Mouse (Mus musculus) myocyte (in vitro differentiated cells): ENCODE data around the gene Gm5114.
"Not testable (repeated sequence)": the region's sequence is repeated elsewhere in the genome, so short reads cannot be mapped to it uniquely, and the experiment has no call there.

ENCODE experiments used
- E2F4 ChIP-seq: IDR thresholded peaks from one replicate; pipeline ENCODE4 v1.6.1; 2011; ENCODE audit warnings: mild to moderate bottlenecking, control low read depth, moderate library complexity; ENCODE audit not compliant: insufficient read depth
- MAX ChIP-seq: IDR thresholded peaks from one replicate; pipeline ENCODE4 v1.6.1; 2011; ENCODE audit warnings: low read depth, mild to moderate bottlenecking, control low read depth
- MYOD1 ChIP-seq, 3 experiments: IDR thresholded peaks; one replicate each; pipeline ENCODE4 v1.6.1; 2011; ENCODE audit warnings: control low read depth in 2 of 3, low read depth in 2 of 3, mild to moderate bottlenecking in 2 of 3, moderate library complexity in 1 of 3; ENCODE audit not compliant: insufficient read length in 2 of 3, control insufficient read depth in 1 of 3
- MYOG ChIP-seq, 3 experiments: IDR thresholded peaks; one replicate each; pipeline ENCODE4 v1.6.1; 2011; ENCODE audit warnings: control low read depth in 2 of 3, low read depth in 2 of 3, mild to moderate bottlenecking in 2 of 3; ENCODE audit not compliant: insufficient read length in 2 of 3, control insufficient read depth in 1 of 3, insufficient read depth in 1 of 3
- POLR2A ChIP-seq: IDR thresholded peaks from one replicate; pipeline ENCODE4 v1.6.1; 2011; ENCODE audit warnings: low read depth, mild to moderate bottlenecking, control low read depth, moderate library complexity; ENCODE audit not compliant: insufficient read length
- POLR2AphosphoS2 ChIP-seq: IDR thresholded peaks from one replicate; pipeline ENCODE4 v1.6.1; 2011; ENCODE audit warnings: low read depth, control low read depth; ENCODE audit not compliant: insufficient read length
- REST ChIP-seq: IDR thresholded peaks from one replicate; pipeline ENCODE4 v1.6.1; 2011; ENCODE audit warnings: mild to moderate bottlenecking, control low read depth, moderate library complexity; ENCODE audit not compliant: insufficient read depth, insufficient read length
- SRF ChIP-seq: IDR thresholded peaks from one replicate; pipeline ENCODE4 v1.6.1; 2011; ENCODE audit warnings: low read depth; ENCODE audit not compliant: control insufficient read depth, insufficient read length
- TCF12 ChIP-seq: IDR thresholded peaks from one replicate; pipeline ENCODE4 v1.6.1; 2011; ENCODE audit warnings: mild to moderate bottlenecking, control low read depth; ENCODE audit not compliant: poor library complexity, insufficient read depth, severe bottlenecking
- TCF3 ChIP-seq: IDR thresholded peaks from one replicate; pipeline ENCODE4 v1.6.1; 2011; ENCODE audit warnings: low read depth, control low read depth; ENCODE audit not compliant: insufficient read length
- USF1 ChIP-seq: IDR thresholded peaks from one replicate; pipeline ENCODE4 v1.6.1; 2011; ENCODE audit warnings: low read depth, mild to moderate bottlenecking, control low read depth, moderate library complexity

DNA sequence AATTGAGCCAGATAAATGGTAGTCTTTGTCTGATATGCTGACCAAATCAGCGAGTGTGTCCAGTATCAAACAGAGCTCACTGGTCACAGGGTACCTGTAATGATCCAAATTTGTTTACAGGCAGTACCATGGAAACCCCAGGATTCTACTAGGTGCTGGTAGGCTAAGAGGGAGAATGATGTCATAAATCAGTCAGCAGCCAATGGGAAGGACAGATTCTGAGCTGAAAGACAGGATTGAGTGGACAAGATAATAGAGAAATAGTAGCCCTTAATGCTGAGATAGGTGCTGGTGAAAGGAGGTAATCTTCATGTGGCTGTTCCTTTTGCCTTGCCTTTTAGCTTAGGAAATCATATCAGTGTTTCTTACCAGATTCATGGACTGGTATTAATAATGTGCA lies at the start of gene Gm5114:
- not testable (repeated sequence) for TF ChIP-seq E2F4; POLR2A; TCF3; POLR2AphosphoS2; USF1; MYOG (IDR thresholded peaks at IDR 0.05; ENCODE audit: control insufficient read depth in 1 of 3, insufficient read depth in 1 of 3, insufficient read length in 2 of 3, low read depth in 2 of 3); MAX; TCF12; MYOD1 (IDR thresholded peaks at IDR 0.05; ENCODE audit: control insufficient read depth in 1 of 3, insufficient read length in 2 of 3, low read depth in 2 of 3); SRF; REST
